Mouse (Mus musculus): ENCODE data around the gene Naa38. TPM values are rescaled to one million over a fixed set of nuclear protein-coding genes. Genes with fewer than 3 reads are reported as not detected.

Naa38 gene
- polyA plus RNA-seq, 1 experiment from 2014 or later, result 159 TPM

DNA sequence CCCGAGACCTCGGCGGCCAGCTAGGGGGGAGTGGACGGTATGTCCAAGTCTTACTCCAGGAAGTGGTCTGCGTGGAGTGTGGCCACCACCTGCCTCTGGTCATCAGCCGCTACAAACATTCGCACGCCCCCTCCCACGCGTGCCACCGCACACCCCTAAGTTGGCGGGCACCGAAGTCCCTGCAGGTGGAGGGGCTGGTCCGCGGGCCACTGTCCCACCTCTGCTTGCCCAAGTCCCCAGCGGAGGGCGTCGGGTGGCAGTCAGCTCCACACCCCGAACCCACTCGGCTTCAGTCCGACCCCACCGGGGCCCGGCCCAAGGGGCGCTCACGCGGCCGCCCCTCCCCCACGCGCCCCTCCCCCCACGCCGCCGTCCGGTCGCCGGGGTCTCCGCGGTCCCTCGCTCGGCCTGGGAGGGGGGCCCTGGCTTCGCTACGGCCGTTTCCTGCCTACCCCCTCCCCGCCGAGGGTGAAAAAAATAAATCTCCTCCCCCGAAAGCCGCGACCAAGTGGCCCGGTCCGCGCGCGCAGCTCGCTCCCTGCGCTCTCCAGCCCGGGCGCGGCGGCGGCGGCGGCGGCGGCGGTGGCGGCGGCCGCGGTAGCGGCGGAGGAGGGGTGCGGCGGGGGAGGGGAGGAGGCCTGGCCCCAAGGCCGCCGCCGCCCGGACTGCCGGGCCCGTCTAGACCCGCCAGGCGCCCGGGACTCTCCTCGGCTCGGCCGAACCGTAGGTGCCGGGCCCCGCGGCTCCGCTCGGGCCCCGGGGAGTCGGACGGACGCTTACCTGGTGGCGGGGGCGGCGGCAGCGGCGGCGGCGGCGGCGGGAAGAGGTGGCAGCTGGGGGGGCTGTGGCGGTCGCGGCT is 26.7 kb upstream of the Naa38 start:
- Histone ChIP-seq H3K36me3 (peaks cover 23% of the 10 kb centered on the region), H3K4me3 (peak overlapping the region; percentile 89), H3K9me3 (no peaks in the 10 kb centered on the region), H3K27me3 (ENCODE audit: insufficient read depth, poor library complexity, severe bottlenecking) (no peaks in the 10 kb centered on the region), H3K4me1 (replicated peaks) (peaks cover 83% of the 10 kb centered on the region), H3K27ac (peak overlapping the region; percentile 100)
- under 1% methylated on average over 62 of the region's 106 CpGs for WGBS
- no peak for DNase-seq (ENCODE audit: low spot score)

DNA sequence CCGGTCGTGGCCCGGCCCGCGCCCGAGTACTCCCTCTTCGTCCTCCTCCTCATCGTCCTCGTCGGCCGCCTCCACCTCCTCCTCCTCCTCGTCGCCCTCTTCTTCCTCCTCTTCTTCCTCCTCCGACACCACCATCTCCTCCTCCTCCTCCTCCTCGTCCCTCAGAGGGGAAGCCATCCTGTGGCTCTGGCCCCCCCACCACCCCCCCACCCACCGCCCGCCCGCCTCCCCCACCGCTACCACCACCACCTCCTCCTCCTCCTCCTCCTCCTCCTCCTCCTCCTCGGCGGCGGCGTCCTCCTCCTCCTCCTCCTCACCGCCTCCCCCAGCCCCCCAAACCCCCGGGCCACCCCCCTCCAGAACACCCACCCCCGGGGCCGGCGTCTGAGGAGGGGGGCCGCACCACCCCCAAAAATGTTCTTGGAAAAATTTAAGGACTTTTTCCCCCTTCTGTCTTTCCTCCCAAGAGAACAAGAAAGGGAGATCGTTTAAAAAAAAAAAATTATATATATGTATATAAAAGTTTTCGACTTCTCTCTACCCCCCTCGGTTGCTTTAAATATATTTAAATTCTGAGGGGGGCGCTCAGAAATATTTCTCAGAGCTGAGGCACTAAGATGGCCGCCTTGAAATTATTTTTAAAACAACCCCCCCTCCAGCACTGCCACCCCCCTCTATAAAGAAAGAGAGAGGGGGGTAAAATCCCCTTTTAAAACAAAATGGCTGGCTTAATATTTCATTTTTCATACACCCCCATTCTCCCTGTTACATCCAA is 25.9 kb upstream of the Naa38 start, which contains the start of gene Chd3:
Gene Chd3 (minus strand): TSS at position 192 of the 775 bp plus-strand sequence.
- Histone ChIP-seq H3K9me3 (no peaks in the 10 kb centered on the region), H3K27me3 (ENCODE audit: insufficient read depth, poor library complexity, severe bottlenecking) (no peaks in the 10 kb centered on the region), H3K4me3 (peak within 1 kb of the TSS; percentile 89), H3K36me3 (peaks cover 23% of the 10 kb centered on the region), H3K27ac (peak within 1 kb of the TSS; percentile 100), H3K4me1 (replicated peaks) (peaks cover 87% of the 10 kb centered on the region)
- peak; percentile 60 for DNase-seq (ENCODE audit: low spot score)
- WGBS, result 2% methylated on average over 22 of the region's 34 CpGs

DNA sequence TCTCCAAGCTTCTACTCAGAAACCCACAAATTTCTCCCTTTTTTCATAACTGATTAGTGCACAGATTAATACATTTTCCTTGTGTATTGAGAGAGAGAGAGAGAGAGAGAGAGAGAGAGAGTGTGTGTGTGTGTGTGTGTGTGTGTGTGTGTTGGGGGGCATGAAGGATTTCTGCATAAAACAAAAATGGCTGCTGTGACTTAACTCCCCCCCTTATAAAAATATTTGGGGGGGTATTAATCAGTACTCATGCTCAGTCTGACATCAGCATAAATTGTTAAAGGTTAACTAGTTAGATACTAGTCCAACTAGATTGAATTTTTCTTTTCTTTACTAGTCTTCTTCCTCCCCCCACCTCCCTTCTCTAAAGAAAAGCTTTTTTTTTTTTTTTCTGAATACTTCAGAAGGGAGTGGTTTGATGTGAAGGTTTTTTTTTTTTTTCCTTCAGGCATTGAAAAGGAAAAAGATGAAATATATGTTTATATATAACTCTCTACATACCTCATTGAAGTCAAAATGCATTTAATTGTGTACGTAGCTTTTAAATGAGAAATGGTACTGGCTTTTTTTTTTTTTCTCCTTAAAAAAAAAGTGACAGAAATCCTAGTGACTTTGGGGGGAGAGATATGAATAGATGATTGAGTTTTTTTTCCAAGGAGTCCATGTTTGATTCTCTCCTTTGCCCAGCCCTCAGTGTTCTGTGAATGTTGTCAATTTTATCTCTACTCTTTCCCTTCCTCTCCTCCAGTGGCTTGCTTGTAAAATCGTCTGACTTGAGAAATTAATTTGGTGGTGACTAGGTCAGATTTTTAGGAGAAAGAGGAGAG is 25.1 kb upstream of the Naa38 start:
- Histone ChIP-seq H3K36me3 (peaks cover 23% of the 10 kb centered on the region), H3K9me3 (no peaks in the 10 kb centered on the region), H3K4me1 (replicated peaks) (peaks cover 79% of the 10 kb centered on the region), H3K4me3 (peak overlapping the region; percentile 89), H3K27me3 (ENCODE audit: insufficient read depth, poor library complexity, severe bottlenecking) (no peaks in the 10 kb centered on the region), H3K27ac (peak overlapping the region; percentile 100)
- no peak for DNase-seq (ENCODE audit: low spot score)
- WGBS, result 24% methylated on average over 2 of the region's 2 CpGs

DNA sequence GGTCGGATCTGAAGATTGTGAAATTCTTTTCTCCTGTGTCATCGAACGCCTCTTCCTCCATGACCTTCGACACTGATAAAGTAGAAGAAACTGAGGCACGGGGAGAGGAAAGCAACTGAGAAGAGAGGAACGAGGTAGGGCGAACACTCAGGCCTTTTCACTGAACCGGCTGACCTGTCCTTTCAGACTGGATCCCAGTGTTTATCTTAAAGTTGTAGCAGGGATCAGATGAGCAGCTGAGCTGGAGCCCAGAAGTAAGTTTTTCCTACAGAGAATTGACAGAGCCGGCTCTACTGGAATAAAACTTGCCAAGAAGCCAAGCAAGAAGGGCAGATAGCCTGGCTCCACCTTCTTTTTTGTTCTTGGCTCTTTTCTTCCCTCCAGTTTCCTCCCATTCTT is 24.5 kb upstream of the Naa38 start:
- Histone ChIP-seq H3K9me3 (no peaks in the 10 kb centered on the region), H3K36me3 (peaks cover 27% of the 10 kb centered on the region), H3K27ac (peak overlapping the region; percentile 100), H3K27me3 (ENCODE audit: insufficient read depth, poor library complexity, severe bottlenecking) (no peaks in the 10 kb centered on the region), H3K4me3 (peak overlapping the region; percentile 89), H3K4me1 (replicated peaks) (peaks cover 73% of the 10 kb centered on the region)
- WGBS, result 7% methylated on average over 9 of the region's 9 CpGs
- peak; percentile 35 for DNase-seq (ENCODE audit: low spot score)

DNA sequence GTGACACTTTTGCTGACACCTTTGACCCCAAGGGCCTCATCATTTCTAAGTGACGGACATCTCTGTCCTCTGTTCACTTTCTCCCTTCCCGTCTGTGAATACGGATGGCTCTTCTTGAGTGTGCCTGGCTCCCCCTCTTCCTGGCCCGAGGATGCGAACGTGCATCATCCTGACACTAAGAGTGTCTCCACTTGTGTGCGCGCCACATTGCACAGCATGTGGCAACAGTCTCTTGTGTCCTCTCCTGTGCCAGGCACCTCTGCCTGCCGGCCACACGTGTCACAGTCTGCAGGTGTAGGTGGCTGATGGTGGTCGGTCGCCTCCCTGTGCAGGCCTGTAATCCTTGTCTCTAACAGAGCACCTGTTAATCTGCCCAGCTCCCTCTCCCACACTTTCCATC is 23.7 kb upstream of the Naa38 start:
- H3K36me3 ChIP-seq, result peaks cover 34% of the 10 kb centered on the region
- peaks cover 65% of the 10 kb centered on the region for H3K4me1 ChIP-seq (replicated peaks)
- H3K4me3 ChIP-seq, result peak overlapping the region; percentile 89
- H3K27ac ChIP-seq, result peak overlapping the region; percentile 100
- no peaks in the 10 kb centered on the region for H3K9me3 ChIP-seq
- peak; percentile 14 for DNase-seq (ENCODE audit: low spot score)
- H3K27me3 ChIP-seq (ENCODE audit: insufficient read depth, poor library complexity, severe bottlenecking), result no peaks in the 10 kb centered on the region
- WGBS, result 23% methylated on average over 12 of the region's 12 CpGs

DNA sequence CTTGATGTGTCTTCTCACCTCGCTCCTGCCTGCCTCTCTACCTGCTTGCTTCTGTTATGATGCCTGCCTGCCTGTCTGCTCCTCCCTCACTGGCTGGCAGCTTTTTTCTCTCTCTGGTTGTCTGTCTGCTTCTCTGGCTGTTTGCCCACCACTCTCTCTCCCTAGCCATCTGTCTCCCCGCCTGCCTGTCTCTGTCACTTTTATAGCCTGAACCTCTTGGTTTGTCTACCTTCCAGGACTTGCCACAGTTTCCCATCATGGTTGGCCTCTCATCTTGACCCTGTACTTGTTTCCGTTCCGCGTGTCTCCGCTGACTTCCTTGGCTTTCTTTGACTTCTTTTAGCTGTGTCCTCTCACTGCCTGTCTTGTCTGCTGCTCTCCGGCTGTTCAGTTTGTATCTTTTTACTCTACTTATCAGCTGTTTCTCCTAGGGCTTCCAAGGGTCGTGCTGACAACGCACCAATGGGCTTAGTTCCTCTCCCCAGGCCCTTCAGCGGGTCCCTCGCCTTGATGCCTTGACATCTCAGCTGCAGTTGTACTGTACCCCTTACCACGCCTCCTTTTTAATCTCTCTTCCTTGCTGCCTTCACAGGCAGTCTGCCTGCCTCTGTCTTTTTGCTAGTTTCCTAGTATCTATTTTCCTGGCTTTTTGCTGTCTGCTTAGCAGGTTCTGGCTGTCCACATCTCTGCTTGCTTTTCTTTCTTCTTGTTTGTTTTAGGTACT is 23.1 kb upstream of the Naa38 start:
- H3K4me1 ChIP-seq (replicated peaks), result peaks cover 59% of the 10 kb centered on the region
- peak overlapping the region; percentile 100 for H3K27ac ChIP-seq
- H3K36me3 ChIP-seq, result peaks cover 39% of the 10 kb centered on the region
- H3K9me3 ChIP-seq, result no peaks in the 10 kb centered on the region
- peak; percentile 22 for DNase-seq (ENCODE audit: low spot score)
- H3K4me3 ChIP-seq, result peak overlapping the region; percentile 89
- WGBS, result 51% methylated on average over 12 of the region's 12 CpGs
- H3K27me3 ChIP-seq (ENCODE audit: insufficient read depth, poor library complexity, severe bottlenecking), result no peaks in the 10 kb centered on the region

DNA sequence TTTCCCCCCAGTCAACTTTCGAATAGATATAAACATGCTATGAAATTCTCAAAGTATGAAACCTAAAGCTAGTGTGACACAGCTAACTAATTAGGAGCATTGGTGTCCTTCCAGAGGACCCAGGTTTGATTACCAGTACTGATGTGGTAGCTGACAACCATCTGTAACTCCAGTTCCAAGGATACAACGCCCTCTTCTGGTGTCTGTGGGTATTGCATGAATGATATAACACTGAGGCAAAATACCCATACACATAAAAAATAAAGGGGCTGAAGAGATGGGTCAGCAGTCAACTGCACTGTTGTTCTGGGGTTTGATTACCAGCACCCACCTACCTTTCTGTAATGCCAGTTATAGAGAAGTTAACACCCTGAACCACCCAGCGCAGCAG is 22.5 kb upstream of the Naa38 start:
- peaks cover 54% of the 10 kb centered on the region for H3K4me1 ChIP-seq (replicated peaks)
- no peaks in the 10 kb centered on the region for H3K9me3 ChIP-seq
- H3K36me3 ChIP-seq, result peaks cover 45% of the 10 kb centered on the region
- 0 out of 2 replicates have a peak overlapping the region, but pooled peaks have one; percentile 89 for H3K4me3 ChIP-seq
- 61% methylated on average over 3 of the region's 3 CpGs for whole genome bisulfite sequencing
- H3K27ac ChIP-seq, result peak overlapping the region; percentile 100; the same call in 1 of the 2 replicates
- no peaks in the 10 kb centered on the region for H3K27me3 ChIP-seq (ENCODE audit: insufficient read depth, poor library complexity, severe bottlenecking)
- no peak for DNase-seq (ENCODE audit: low spot score)

DNA sequence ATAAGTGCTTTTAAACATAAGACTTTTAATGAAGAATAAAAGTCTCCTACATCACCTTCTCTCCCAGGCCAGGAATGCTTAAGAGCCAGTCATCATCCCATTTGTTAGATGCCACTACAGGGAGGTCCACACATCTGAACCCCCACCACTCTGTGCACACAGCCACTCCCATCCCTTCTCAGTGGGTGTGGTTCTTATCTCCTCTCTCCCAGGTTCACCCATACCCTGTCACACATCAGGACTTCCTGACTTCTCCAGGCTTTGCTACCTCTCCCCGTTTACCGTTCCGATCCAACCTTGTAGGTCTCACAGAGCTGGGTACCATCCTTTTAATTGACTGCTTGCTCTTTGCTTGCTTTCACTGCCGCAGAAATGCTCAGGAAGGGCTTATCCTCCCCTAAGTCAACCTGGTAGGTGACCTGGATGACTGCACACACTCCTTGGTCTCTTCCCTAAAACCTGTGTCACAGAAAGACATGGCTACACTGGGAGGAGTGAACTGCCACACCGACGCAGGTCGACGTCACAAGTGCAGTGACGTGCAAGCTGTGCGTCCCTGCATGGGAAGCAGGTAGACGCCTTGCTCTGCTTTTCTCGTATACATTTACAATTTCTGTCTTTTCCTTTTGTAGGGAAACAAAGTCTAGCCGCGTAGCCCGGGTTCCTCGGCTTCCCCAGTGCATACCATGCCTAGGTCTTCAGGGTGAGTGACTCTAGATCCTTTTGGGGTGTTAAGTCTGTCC is 21.9 kb upstream of the Naa38 start:
- peaks cover 49% of the 10 kb centered on the region for H3K36me3 ChIP-seq
- H3K27me3 ChIP-seq (ENCODE audit: insufficient read depth, poor library complexity, severe bottlenecking), result no peaks in the 10 kb centered on the region
- peaks cover 47% of the 10 kb centered on the region for H3K4me1 ChIP-seq (replicated peaks)
- WGBS, result 91% methylated on average over 16 of the region's 16 CpGs
- no peaks in the 10 kb centered on the region for H3K9me3 ChIP-seq
- H3K4me3 ChIP-seq, result peak overlapping the region; percentile 16
- H3K27ac ChIP-seq, result peak overlapping the region; percentile 66
- DNase-seq (ENCODE audit: low spot score), result no peak

DNA sequence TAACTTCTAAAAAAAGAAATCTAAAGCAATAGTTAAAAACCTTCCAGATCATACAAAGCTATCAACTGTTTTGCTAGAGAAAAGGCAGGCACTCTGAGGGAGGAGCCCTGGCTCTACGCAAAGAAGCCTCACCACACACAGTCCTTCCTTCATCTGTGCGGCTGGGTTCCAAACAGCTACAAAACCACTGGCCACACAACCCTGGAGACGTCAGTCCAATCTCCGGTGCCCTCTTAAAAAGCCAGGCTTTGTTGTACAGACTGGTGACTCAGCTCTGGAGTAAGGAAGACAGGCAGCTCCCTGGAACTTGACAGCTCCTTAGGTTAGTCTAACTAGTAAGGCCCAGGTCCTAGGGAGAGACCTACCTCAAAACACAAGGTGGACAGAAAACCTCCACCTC is 19.6 kb upstream of the Naa38 start:
- WGBS, result 90% methylated on average over 4 of the region's 4 CpGs
- H3K36me3 ChIP-seq, result peaks cover 54% of the 10 kb centered on the region
- H3K4me1 ChIP-seq (replicated peaks), result peaks cover 28% of the 10 kb centered on the region
- H3K4me3 ChIP-seq, result no peak overlapping the region
- no peaks in the 10 kb centered on the region for H3K27me3 ChIP-seq (ENCODE audit: insufficient read depth, poor library complexity, severe bottlenecking)
- no peak overlapping the region for H3K27ac ChIP-seq
- DNase-seq (ENCODE audit: low spot score), result no peak
- no peaks in the 10 kb centered on the region for H3K9me3 ChIP-seq

DNA sequence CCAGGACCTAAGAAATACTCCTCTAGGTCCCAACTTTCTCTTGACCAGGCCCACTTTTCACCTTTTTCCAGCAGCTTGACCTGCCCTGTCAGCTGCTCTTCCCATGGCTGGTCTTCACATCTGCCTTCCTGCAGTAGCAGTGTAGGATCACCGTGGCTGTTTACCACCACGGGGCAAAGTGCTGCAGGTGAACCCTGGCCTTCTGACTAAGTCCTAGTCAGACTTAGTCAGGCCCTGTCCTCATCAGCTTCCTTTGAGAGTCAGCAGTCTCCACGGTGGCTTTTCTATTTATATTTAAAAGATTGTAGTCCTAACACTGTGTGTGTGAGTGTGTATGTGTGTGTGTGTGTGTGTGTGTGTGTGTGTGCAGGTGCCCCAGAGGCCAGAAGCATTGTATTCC is 17.5 kb upstream of the Naa38 start:
- no peaks in the 10 kb centered on the region for H3K27me3 ChIP-seq (ENCODE audit: insufficient read depth, poor library complexity, severe bottlenecking)
- H3K4me3 ChIP-seq, result no peak overlapping the region
- 87% methylated on average over 3 of the region's 3 CpGs for WGBS
- DNase-seq (ENCODE audit: low spot score), result no peak
- peaks cover 48% of the 10 kb centered on the region for H3K36me3 ChIP-seq
- H3K27ac ChIP-seq, result no peak overlapping the region
- H3K9me3 ChIP-seq, result no peaks in the 10 kb centered on the region
- 0 out of 2 replicates have a peak, but pooled peaks cover 8% of the 10 kb centered on the region for H3K4me1 ChIP-seq (replicated peaks)

DNA sequence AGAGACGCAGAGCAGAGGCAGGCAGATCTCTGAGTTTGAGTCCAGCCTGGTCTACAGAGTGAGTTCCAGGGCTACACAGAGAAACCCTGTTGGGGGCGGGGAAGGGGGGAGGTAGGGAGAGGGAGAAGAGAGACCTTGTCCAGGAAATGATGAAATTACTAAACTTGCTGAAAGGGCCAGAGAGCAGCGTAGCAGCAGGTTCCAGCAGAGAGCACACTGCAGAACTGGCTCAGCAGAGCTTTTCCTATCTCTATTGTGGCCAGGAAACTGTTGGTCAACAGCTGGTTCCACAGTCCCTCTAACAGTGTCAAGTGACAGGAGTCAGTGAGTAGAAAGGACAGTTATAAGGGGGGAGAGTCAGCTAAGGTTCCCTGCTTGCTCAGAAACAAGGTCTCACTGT is 15.7 kb upstream of the Naa38 start:
- H3K36me3 ChIP-seq, result peaks cover 36% of the 10 kb centered on the region
- no peaks in the 10 kb centered on the region for H3K4me1 ChIP-seq (replicated peaks)
- H3K27me3 ChIP-seq (ENCODE audit: insufficient read depth, poor library complexity, severe bottlenecking), result no peaks in the 10 kb centered on the region
- no peak overlapping the region for H3K27ac ChIP-seq
- no peak overlapping the region for H3K4me3 ChIP-seq
- WGBS, result 84% methylated on average over 3 of the region's 3 CpGs
- no peak for DNase-seq (ENCODE audit: low spot score)
- no peaks in the 10 kb centered on the region for H3K9me3 ChIP-seq
